Mouse (Mus musculus) brain, adult 2 months (tissue): ENCODE measurements around the gene Tmem131l.

Experiments used
- DNase-seq: peaks from one replicate; pipeline ENCODE4 v3.0.0; 2011; ENCODE audit warnings: low read depth, low spot score

Tmem131l gene

GRCm38 (mm10) chr3:84015484-84016016 lies 24.4 kb downstream of the Tmem131l start:
- DNase-seq = no peak

- DNase-seq = no peak
These were observed 28.8 kb downstream of the Tmem131l start for GRCm38 (mm10) chr3:84010995-84011663.

- DNase-seq = no peak
These were observed 34.0 kb downstream of the Tmem131l start for GRCm38 (mm10) chr3:84005989-84006388.

GRCm38 (mm10) chr3:84004330-84005090 lies 35.5 kb downstream of the Tmem131l start:
- DNase-seq = no peak

- no peak for DNase-seq
These were observed 37.4 kb downstream of the Tmem131l start for GRCm38 (mm10) chr3:84002433-84003090.

- DNase-seq = peak; percentile 63
These were observed 42.4 kb downstream of the Tmem131l start for GRCm38 (mm10) chr3:83997563-83997962.

GRCm38 (mm10) chr3:83997036-83997435 lies 42.9 kb downstream of the Tmem131l start:
- peak; percentile 37 for DNase-seq

GRCm38 (mm10) chr3:83996086-83996485 lies 43.9 kb downstream of the Tmem131l start:
- no peak for DNase-seq

- peak; percentile 71 for DNase-seq
These were observed 44.6 kb downstream of the Tmem131l start for GRCm38 (mm10) chr3:83995254-83995830.

- DNase-seq = no peak
These were observed 45.6 kb downstream of the Tmem131l start for GRCm38 (mm10) chr3:83994217-83994839.

- DNase-seq = peak; percentile 79
These were observed 46.9 kb downstream of the Tmem131l start for GRCm38 (mm10) chr3:83993089-83993516.

- no peak for DNase-seq
These were observed 48.1 kb downstream of the Tmem131l start for GRCm38 (mm10) chr3:83991691-83992524.

GRCm38 (mm10) chr3:83988214-83988613 lies 51.8 kb downstream of the Tmem131l start:
- no peak for DNase-seq

GRCm38 (mm10) chr3:83987533-83988112 lies 52.4 kb downstream of the Tmem131l start:
- DNase-seq = no peak

- DNase-seq = no peak
These were observed 53.2 kb downstream of the Tmem131l start for GRCm38 (mm10) chr3:83986740-83987139.

- no peak for DNase-seq
These were observed 54.5 kb downstream of the Tmem131l start for GRCm38 (mm10) chr3:83985426-83985825.

GRCm38 (mm10) chr3:83984379-83984778 lies 55.6 kb downstream of the Tmem131l start:
- no peak for DNase-seq

- DNase-seq = no peak
These were observed 57.2 kb downstream of the Tmem131l start for GRCm38 (mm10) chr3:83982821-83983220.

- DNase-seq = peak; percentile 41
These were observed 59.6 kb downstream of the Tmem131l start for GRCm38 (mm10) chr3:83980231-83980872.
